Mouse (Mus musculus): ENCODE measurements around the gene Mob3c.

Gene Mob3c

GRCm38 (mm10) chr4:115835576-115835975 lies 7.7 kb downstream of the Mob3c start:
- DNase-seq (ENCODE audit: low spot score): no peak

- DNase-seq (ENCODE audit: low spot score): no peak
Measured at GRCm38 (mm10) chr4:115838196-115838595, 10.3 kb downstream of the Mob3c start.

- peak; percentile 91 for DNase-seq (ENCODE audit: low spot score)
Measured at GRCm38 (mm10) chr4:115838696-115839641, 11.1 kb downstream of the Mob3c start, which contains the start of gene Mknk1. Gene Mknk1, plus strand, starts transcription at chr4:115839198.

GRCm38 (mm10) chr4:115839956-115840355 lies 12.1 kb downstream of the Mob3c start:
- DNase-seq (ENCODE audit: low spot score): no peak

- DNase-seq (ENCODE audit: low spot score): no peak
Measured at GRCm38 (mm10) chr4:115840842-115841241, 12.9 kb downstream of the Mob3c start.

GRCm38 (mm10) chr4:115846656-115847055 lies 18.8 kb downstream of the Mob3c start:
- no peak for DNase-seq (ENCODE audit: low spot score)

- no peak for DNase-seq (ENCODE audit: low spot score)
Measured at GRCm38 (mm10) chr4:115847377-115847776, 19.5 kb downstream of the Mob3c start.

- no peak for DNase-seq (ENCODE audit: low spot score)
Measured at GRCm38 (mm10) chr4:115848083-115848482, 20.2 kb downstream of the Mob3c start.

- DNase-seq (ENCODE audit: low spot score): no peak
Measured at GRCm38 (mm10) chr4:115848990-115849677, 21.2 kb downstream of the Mob3c start.

- no peak for DNase-seq (ENCODE audit: low spot score)
Measured at GRCm38 (mm10) chr4:115850111-115850510, 22.2 kb downstream of the Mob3c start.

GRCm38 (mm10) chr4:115850631-115851030 lies 22.7 kb downstream of the Mob3c start:
- no peak for DNase-seq (ENCODE audit: low spot score)

GRCm38 (mm10) chr4:115851569-115851968 lies 23.7 kb downstream of the Mob3c start:
- DNase-seq (ENCODE audit: low spot score): no peak

GRCm38 (mm10) chr4:115855100-115855499 lies 27.2 kb downstream of the Mob3c start:
- no peak for DNase-seq (ENCODE audit: low spot score)

- DNase-seq (ENCODE audit: low spot score): no peak
Measured at GRCm38 (mm10) chr4:115855609-115856008, 27.7 kb downstream of the Mob3c start.

- DNase-seq (ENCODE audit: low spot score): no peak
Measured at GRCm38 (mm10) chr4:115856282-115856681, 28.4 kb downstream of the Mob3c start.

GRCm38 (mm10) chr4:115857293-115857883 lies 29.5 kb downstream of the Mob3c start:
- DNase-seq (ENCODE audit: low spot score): no peak

- DNase-seq (ENCODE audit: low spot score): no peak
Measured at GRCm38 (mm10) chr4:115863352-115863751, 35.5 kb downstream of the Mob3c start.

GRCm38 (mm10) chr4:115863880-115864279 lies 36.0 kb downstream of the Mob3c start:
- DNase-seq (ENCODE audit: low spot score): no peak

- DNase-seq (ENCODE audit: low spot score): no peak
Measured at GRCm38 (mm10) chr4:115869512-115870210, 41.8 kb downstream of the Mob3c start.

GRCm38 (mm10) chr4:115873231-115873630 lies 45.3 kb downstream of the Mob3c start:
- no peak for DNase-seq (ENCODE audit: low spot score)

- no peak for DNase-seq (ENCODE audit: low spot score)
Measured at GRCm38 (mm10) chr4:115878216-115878678, 50.4 kb downstream of the Mob3c start.

GRCm38 (mm10) chr4:115878828-115879227 lies 50.9 kb downstream of the Mob3c start:
- no peak for DNase-seq (ENCODE audit: low spot score)
